Mouse (Mus musculus): Measurements from ENCODE around the gene H2afv. TPM values are rescaled to one million over a fixed set of nuclear protein-coding genes. Genes with fewer than 3 reads are reported as not detected.
A peak's percentile ranks its signal among the peaks of the same experiment; 100 is the strongest.

The H2afv gene
- 183 and 240 TPM in 2 replicates for polyA plus RNA-seq (2015; fragmentation: Nextera tagmentation; extraction: Ambion mirVana)

DNA sequence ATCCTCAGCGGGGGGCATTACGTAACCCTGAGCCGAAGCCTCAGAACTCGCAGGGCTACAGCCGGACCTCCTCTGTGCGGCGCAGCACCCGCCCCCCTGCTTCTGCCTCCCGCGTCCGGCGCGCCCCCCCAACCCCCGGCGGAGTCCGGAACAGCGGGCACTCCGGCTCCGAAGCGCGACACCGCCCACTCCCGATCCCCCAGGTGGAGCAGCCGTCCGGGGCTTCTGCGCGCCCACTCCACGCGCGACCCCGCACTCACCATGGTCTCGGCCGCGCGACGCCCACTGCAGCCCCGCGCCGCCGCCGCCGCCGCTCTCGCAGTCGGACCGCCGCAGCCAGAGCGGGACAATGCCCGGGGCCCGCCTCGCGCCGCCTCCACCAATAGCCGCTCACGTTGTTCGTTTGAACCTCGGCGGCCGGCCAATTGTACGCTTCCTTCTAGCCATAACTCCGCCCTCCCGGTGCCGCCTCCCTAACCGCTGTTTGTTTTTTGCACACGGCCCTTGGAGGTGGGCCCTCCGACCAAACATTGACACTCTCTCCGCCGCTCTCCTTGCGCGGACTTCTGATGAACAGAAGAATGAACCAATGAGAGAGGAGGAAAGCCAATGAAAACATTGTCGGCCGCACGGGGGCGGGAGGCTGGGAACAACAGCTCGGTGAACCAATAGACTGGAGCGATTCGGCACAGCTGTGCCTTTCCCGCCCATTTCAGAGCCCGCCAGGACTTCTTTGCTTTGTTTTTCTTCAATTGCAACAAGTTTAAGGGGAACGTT, at the start of gene H2afv:
Gene H2afv (minus strand): TSS at position 367 of the 777 bp plus-strand sequence.
- Histone ChIP-seq H3K4me3 (replicated peaks) (peak within 1 kb of the TSS; percentile 87), H3K27me3 (replicated peaks) (no peaks in the 10 kb centered on the region), H3K4me2 (peak within 1 kb of the TSS; percentile 70), H3K27ac (replicated peaks) (peak within 1 kb of the TSS; percentile 94), H3K9me3 (replicated peaks) (no peaks in the 10 kb centered on the region), H3K4me1 (peaks cover 15% of the 10 kb centered on the region), H3K36me3 (no peaks in the 10 kb centered on the region), H3K9ac (replicated peaks) (peak within 1 kb of the TSS; percentile 82)
- under 1% methylated on average over 78 of the region's 80 CpGs for WGBS
- peak; percentile 100 for ATAC-seq (ENCODE audit: low FRiP score)

DNA sequence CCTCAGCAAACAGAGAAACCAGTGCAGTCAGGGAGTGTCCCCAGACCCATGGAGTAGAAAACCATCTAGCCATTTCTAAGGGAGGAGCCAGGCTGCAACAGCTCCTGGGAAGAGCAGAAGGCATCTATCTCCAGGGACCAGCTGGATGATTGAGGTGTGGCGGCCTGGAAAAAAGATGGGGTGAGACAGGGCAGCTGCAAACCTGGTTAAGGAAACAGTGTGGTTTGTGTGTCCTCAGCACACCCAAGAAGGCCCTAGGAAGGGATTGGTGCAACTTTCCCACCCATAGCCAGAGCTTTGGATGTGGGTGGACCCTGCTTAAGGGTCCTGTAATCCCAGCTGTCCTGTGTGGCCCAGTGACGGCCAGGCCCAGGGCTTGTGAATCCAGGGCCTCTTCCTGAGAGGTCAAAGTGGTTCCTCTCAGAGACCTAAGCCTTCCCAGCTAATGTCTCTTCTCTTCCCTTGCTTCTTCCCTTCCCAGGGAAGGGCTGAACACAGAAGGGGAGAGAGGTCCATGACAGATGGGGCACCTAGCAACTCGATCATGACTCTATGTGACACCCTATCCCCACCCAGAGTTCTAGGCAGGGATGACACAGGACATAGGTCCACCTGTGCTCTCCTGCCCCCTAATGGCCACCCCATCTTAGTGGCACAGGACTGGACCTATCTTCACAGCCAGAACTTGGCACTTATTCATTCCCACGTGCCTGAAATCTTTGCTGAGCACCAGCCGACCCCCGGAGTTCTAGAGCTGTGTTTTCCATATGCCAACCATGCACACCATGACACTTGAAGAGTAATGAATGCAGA, 45.7 kb upstream of the H2afv start:
- Histone ChIP-seq H3K4me3 (replicated peaks) (no peak overlapping the region), H3K27ac (replicated peaks) (no peak overlapping the region), H3K27me3 (replicated peaks) (no peaks in the 10 kb centered on the region), H3K36me3 (no peaks in the 10 kb centered on the region), H3K9me3 (replicated peaks) (no peaks in the 10 kb centered on the region), H3K4me2 (no peak overlapping the region), H3K4me1 (no peaks in the 10 kb centered on the region), H3K9ac (replicated peaks) (no peak overlapping the region)
- no peak for ATAC-seq (ENCODE audit: low FRiP score)
- 57% methylated on average over 6 of the region's 6 CpGs for WGBS

DNA sequence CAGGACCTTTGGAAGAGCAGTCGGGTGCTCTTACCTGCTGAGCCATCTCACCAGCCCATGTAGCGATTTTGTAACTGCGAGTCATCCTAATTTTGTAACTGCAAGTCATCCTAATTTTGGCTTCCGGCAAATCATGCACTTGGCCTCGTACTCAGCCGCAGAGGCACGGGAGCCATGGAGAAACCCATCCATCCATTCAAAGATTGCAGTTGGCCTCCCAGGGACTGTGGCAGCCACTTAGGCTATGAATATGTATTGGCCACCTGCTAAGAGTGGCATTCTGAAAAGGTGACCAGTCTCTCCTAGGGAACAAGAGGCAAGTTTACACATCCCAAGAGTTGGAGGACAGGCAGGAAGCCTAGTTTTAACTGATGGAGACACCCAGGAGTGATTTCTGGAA, 45.0 kb upstream of the H2afv start:
- no peak overlapping the region for H3K27ac ChIP-seq (replicated peaks)
- no peaks in the 10 kb centered on the region for H3K27me3 ChIP-seq (replicated peaks)
- H3K4me2 ChIP-seq, result no peak overlapping the region
- 69% methylated on average over 7 of the region's 7 CpGs for WGBS
- no peak overlapping the region for H3K4me3 ChIP-seq (replicated peaks)
- no peaks in the 10 kb centered on the region for H3K36me3 ChIP-seq
- no peak overlapping the region for H3K9ac ChIP-seq (replicated peaks)
- H3K4me1 ChIP-seq, result no peaks in the 10 kb centered on the region
- ATAC-seq (ENCODE audit: low FRiP score), result no peak
- H3K9me3 ChIP-seq (replicated peaks), result no peaks in the 10 kb centered on the region

DNA sequence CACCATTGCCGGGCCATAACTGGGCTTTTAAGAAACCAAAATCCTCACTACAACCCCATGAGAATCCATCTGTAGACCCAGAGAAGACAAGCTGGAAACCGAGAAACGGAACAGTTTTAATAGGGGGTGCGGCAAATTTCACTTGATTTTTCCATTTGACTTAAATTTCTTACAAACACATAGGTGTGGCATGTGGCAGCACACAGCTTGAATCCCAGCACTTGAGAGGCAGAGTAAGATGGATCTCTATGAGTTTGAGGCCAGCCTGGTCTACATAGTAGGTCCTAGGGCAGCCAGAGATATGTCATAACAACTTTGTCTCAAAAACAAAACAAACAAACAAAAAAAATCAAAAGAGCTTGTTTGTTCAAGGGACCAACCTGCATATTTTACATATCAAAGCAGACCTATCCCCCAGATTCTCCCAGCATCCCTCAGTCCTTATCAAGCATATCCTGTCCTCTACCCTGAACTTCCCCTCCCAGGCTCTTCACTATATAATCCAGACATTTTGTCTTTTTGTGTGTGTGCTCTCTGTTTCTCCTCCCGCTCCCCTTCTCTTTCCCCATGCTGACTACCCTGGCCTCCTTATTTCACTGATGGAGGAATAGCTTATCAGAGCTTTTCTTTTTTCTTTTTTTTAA, 43.9 kb upstream of the H2afv start:
- Histone ChIP-seq H3K36me3 (no peaks in the 10 kb centered on the region), H3K4me3 (replicated peaks) (no peak overlapping the region), H3K9ac (replicated peaks) (no peak overlapping the region), H3K9me3 (replicated peaks) (no peaks in the 10 kb centered on the region), H3K27me3 (replicated peaks) (no peaks in the 10 kb centered on the region), H3K4me1 (no peaks in the 10 kb centered on the region), H3K4me2 (no peak overlapping the region), H3K27ac (replicated peaks) (no peak overlapping the region)
- 97% methylated on average over 5 of the region's 5 CpGs for WGBS
- no peak for ATAC-seq (ENCODE audit: low FRiP score)

DNA sequence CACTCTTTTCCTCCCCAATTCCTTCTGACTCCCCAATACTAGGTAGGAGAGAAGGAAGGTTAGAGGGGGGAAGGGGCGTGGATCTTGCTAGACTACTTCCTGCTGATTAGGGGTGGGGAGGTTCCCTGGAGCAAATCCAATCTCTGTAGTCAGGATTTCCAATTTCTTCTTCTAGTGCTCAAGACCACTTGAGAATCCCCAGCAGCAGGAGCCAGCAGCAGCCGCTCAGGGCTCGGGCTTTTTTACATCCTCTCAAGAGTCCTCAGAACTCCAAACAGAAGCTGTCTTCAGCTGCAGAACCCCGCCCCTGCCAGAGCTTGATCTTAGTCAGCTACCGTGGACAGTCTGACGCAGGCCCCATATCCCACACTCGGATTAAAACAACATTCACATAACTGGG, 43.3 kb upstream of the H2afv start:
- no peak overlapping the region for H3K4me2 ChIP-seq

DNA sequence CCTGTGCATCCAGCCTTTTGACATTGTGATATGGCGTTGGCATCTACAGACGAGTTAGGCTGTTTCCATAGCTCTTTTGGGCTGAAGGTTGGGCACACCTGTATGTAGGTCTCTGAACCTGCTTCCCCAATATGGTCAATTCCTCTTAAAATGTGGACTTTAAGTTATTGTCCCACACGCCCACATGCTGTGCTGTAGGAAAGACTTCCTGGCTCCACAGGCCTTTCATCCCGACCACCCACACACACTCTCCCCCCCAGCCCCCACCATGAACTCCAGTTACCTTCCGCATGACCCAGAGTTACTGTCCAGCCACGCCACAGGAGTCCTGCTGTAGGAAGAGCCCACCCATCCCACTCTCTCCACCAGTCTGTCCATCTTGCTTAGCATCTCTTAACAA, 42.7 kb upstream of the H2afv start:
- H3K9ac ChIP-seq (replicated peaks), result no peak overlapping the region
- H3K4me1 ChIP-seq, result no peaks in the 10 kb centered on the region
- no peaks in the 10 kb centered on the region for H3K36me3 ChIP-seq
- no peak overlapping the region for H3K27ac ChIP-seq (replicated peaks)
- H3K9me3 ChIP-seq (replicated peaks), result no peaks in the 10 kb centered on the region
- no peak overlapping the region for H3K4me2 ChIP-seq
- WGBS, result 68% methylated on average over 6 of the region's 6 CpGs
- H3K4me3 ChIP-seq (replicated peaks), result no peak overlapping the region
- ATAC-seq (ENCODE audit: low FRiP score), result no peak
- no peaks in the 10 kb centered on the region for H3K27me3 ChIP-seq (replicated peaks)

More for the DNA sequence above, 43.3 kb upstream of the H2afv start:
- WGBS, result 68% methylated on average over 7 of the region's 7 CpGs
- H3K27ac ChIP-seq (replicated peaks), result no peak overlapping the region
- H3K36me3 ChIP-seq, result no peaks in the 10 kb centered on the region
- H3K27me3 ChIP-seq (replicated peaks), result no peaks in the 10 kb centered on the region
- no peak overlapping the region for H3K9ac ChIP-seq (replicated peaks)
- no peaks in the 10 kb centered on the region for H3K4me1 ChIP-seq
- no peak overlapping the region for H3K4me3 ChIP-seq (replicated peaks)
- ATAC-seq (ENCODE audit: low FRiP score), result no peak
- no peaks in the 10 kb centered on the region for H3K9me3 ChIP-seq (replicated peaks)

DNA sequence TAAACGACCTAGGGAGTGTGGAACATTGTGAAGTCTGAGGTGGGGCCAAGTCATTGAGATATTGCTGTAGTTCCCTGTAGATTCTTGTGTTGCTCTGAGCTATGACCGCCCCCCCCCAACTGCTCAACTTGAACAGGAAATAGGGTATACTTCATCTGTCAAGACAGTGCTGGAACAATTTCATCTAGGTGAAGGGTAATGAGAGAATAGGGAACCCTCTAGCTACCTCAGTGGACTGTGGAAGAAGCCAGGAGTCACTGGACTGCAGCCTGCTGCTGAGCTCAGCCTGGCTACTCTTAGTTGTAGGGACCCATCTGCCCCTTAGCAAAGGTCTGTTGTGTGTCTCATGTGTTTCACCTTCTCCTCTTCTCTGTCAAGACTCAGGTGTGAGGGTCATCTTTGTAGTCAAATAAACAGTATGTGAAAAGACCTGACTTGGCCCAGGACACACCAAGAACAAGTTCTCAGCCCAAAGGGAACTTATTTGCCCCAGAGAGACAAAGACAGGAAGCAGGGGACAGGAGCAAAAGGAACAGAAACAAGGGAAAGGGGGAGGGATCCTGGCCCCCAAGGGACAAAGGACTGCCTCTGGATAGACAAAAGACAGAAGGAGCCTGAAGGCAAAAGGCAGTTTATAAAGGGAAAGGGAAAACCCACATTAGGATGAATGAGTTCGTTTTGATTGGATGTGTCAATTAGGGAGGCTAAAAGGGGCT, 40.2 kb upstream of the H2afv start:
- Histone ChIP-seq H3K9ac (replicated peaks) (no peak overlapping the region), H3K9me3 (replicated peaks) (no peaks in the 10 kb centered on the region), H3K4me3 (replicated peaks) (no peak overlapping the region), H3K4me2 (no peak overlapping the region), H3K36me3 (no peaks in the 10 kb centered on the region), H3K4me1 (no peaks in the 10 kb centered on the region), H3K27ac (replicated peaks) (no peak overlapping the region), H3K27me3 (replicated peaks) (no peaks in the 10 kb centered on the region)
- WGBS, result 53% methylated on average over 3 of the region's 3 CpGs
- ATAC-seq (ENCODE audit: low FRiP score), result no peak

DNA sequence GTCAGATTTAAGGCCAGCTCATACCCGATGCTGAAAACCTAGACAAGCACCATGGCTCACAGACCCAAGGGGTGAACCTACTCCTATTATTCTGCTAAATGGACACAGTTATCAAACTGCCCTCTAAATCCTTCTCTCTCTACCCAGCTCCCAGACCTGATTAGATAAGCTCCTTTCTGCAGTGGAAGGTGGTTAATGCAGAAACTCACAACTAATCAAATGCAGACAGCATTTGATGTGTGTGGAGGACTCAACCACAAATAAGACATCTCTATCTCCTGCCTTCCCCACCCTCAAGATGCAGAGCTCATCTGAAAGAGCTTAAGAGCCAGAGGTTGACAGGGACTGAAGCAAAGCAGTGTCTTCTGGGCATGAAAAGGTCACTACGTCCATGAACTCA, 38.9 kb upstream of the H2afv start:
- no peak for ATAC-seq (ENCODE audit: low FRiP score)
- 91% methylated on average over 2 of the region's 2 CpGs for WGBS
- no peak overlapping the region for H3K27ac ChIP-seq (replicated peaks)
- H3K4me1 ChIP-seq, result no peaks in the 10 kb centered on the region
- H3K36me3 ChIP-seq, result no peaks in the 10 kb centered on the region
- H3K9ac ChIP-seq (replicated peaks), result no peak overlapping the region
- H3K9me3 ChIP-seq (replicated peaks), result no peaks in the 10 kb centered on the region
- no peaks in the 10 kb centered on the region for H3K27me3 ChIP-seq (replicated peaks)
- H3K4me2 ChIP-seq, result no peak overlapping the region
- H3K4me3 ChIP-seq (replicated peaks), result no peak overlapping the region

DNA sequence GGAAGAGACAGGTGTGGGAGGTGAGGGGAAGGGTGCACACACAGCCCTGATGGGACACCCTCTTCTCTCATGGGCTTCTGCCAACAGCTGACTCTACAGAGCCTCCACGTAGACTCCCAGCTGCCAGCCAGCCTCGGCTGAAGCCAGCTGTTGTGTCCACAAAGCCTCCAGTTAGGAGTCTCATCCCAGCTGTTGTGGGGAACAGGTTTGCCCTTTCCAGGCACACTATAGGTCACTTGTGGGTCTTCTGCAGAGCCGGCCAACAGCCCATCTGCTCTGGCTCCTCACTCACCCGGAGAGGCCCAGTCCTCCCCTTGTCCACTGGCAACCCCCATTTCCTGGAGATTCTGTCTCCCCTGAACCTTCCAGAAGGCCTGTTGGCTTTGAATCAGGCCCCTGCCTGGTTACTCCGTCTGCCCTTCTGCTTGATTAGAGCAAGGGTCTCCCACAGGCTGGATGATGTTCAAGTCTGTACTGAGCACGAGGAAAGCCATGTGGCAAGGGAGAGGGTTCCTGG, 37.5 kb upstream of the H2afv start:
- Histone ChIP-seq H3K9me3 (replicated peaks) (no peaks in the 10 kb centered on the region), H3K27me3 (replicated peaks) (no peaks in the 10 kb centered on the region), H3K4me3 (replicated peaks) (no peak overlapping the region), H3K4me1 (no peaks in the 10 kb centered on the region), H3K4me2 (no peak overlapping the region), H3K36me3 (no peaks in the 10 kb centered on the region), H3K9ac (replicated peaks) (no peak overlapping the region), H3K27ac (replicated peaks) (no peak overlapping the region)
- 74% methylated on average over 6 of the region's 6 CpGs for WGBS
- no peak for ATAC-seq (ENCODE audit: low FRiP score)

DNA sequence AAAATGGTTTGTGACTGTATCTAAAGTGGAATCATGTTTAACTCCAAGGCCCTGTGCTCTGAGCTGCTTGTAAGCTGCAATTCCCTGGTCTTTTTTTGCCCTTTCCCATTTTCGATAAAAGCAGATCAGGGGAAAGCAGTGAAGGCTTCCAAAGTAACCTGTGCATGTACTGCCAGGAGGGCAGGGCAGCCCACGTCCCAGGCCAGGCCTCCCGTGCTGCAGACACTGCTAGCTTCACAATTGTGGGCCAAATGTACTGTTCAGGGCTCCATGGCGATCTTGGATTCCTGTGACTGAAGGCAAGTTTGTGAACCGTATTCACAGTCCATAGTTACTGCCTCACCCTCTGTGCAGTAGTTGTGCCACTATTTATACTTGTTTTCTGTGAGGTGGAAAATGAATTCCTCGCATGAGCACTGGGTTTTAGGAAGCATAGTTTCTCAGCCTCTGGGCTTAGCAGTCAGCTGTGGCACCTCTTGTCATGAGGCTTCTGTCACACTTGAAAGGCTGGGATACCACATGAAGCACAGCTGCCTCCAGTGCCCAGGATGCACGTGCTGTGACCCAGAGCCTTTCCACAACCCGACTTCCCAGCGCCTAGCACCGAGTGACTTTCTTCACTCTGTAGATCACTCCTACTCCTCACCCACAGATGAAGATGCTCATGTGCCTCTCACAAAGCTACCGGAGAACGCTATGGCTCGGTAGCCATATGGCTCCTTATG, 36.6 kb upstream of the H2afv start:
- H3K9ac ChIP-seq (replicated peaks), result no peak overlapping the region
- 81% methylated on average over 13 of the region's 13 CpGs for WGBS
- ATAC-seq (ENCODE audit: low FRiP score), result no peak

DNA sequence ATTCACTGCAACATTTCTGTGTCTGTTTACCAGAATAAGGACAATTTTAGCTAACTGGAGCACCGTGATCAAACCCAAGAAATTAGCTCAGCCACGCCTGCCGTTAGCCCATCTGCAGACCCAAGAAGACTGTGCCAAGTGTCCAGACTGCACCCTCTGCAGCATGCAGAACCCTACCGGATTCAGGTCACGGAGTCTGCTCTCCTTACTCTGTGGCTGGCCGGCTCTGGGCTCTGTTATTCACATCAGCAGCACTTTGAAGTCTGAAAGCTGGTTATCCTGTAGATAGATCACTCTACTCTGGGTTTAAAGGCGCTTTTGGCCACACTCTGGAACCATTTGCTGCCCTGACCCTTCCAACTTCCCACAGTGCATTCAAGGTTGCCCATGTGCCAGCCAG, 35.9 kb upstream of the H2afv start:
- Histone ChIP-seq H3K4me3 (replicated peaks) (no peak overlapping the region), H3K36me3 (no peaks in the 10 kb centered on the region), H3K4me2 (no peak overlapping the region), H3K9me3 (replicated peaks) (no peaks in the 10 kb centered on the region), H3K27ac (replicated peaks) (no peak overlapping the region), H3K4me1 (no peaks in the 10 kb centered on the region), H3K9ac (replicated peaks) (no peak overlapping the region), H3K27me3 (replicated peaks) (no peaks in the 10 kb centered on the region)
- no peak for ATAC-seq (ENCODE audit: low FRiP score)
- WGBS, result 77% methylated on average over 7 of the region's 7 CpGs

More for the DNA sequence above, 36.6 kb upstream of the H2afv start:
- no peak overlapping the region for H3K27ac ChIP-seq (replicated peaks)
- H3K4me1 ChIP-seq, result no peaks in the 10 kb centered on the region
- no peak overlapping the region for H3K4me3 ChIP-seq (replicated peaks)
- H3K9me3 ChIP-seq (replicated peaks), result no peaks in the 10 kb centered on the region
- no peaks in the 10 kb centered on the region for H3K36me3 ChIP-seq
- H3K4me2 ChIP-seq, result no peak overlapping the region
- no peaks in the 10 kb centered on the region for H3K27me3 ChIP-seq (replicated peaks)
